Mouse (Mus musculus) testis, adult 2 months (tissue): ENCODE data around the gene Taar9. TPM values are rescaled to one million over a fixed set of nuclear protein-coding genes. Genes with fewer than 3 reads are reported as not detected.
"Not testable (repeated sequence)": the region's sequence is repeated elsewhere in the genome, so short reads cannot be mapped to it uniquely, and the experiment has no call there.

Experiments used
- H3K27ac ChIP-seq: fragments of 200-500 bp; 2 replicates; pipeline ENCODE4 v1.5.1; 2012; ENCODE audit warnings: low read depth, low read length; ENCODE audit not compliant: control insufficient read depth, insufficient read depth
- H3K27me3 ChIP-seq: fragments of 200-500 bp; 2 replicates; pipeline ENCODE4 v1.6.1; 2012; ENCODE audit warnings: mild to moderate bottlenecking, low read length, moderate library complexity; ENCODE audit not compliant: control insufficient read depth, insufficient read depth
- H3K36me3 ChIP-seq: fragments of 200-500 bp; 2 replicates; pipeline ENCODE4 v1.6.1; 2012; ENCODE audit warnings: mild to moderate bottlenecking, low read length; ENCODE audit not compliant: control insufficient read depth, insufficient read depth
- H3K4me1 ChIP-seq: fragments of 200-500 bp; 2 replicates; pipeline ENCODE4 v1.6.1; 2012; ENCODE audit warnings: low read length; ENCODE audit not compliant: control insufficient read depth, insufficient read depth
- H3K4me3 ChIP-seq: fragments of 200-500 bp; 2 replicates; pipeline ENCODE4 v1.5.1; 2012; ENCODE audit warnings: low read depth, mild to moderate bottlenecking, low read length, moderate library complexity, mixed read lengths; ENCODE audit not compliant: control insufficient read depth
- CTCF ChIP-seq: fragments of 200-500 bp; IDR thresholded peaks from 2 replicates; pipeline ENCODE4 v1.5.1; 2012; ENCODE audit warnings: low read depth, mild to moderate bottlenecking, inconsistent platforms, low read length, moderate library complexity; ENCODE audit not compliant: control insufficient read depth, insufficient read depth, insufficient replicate concordance
- POLR2A ChIP-seq: fragments of 200-500 bp; IDR thresholded peaks from 2 replicates; pipeline ENCODE4 v1.6.1; 2012; ENCODE audit warnings: low read depth, mild to moderate bottlenecking, inconsistent platforms, low read length, moderate library complexity; ENCODE audit not compliant: control insufficient read depth
- polyA plus RNA-seq: library from polyadenylated mRNA; depleted of rRNA; stranded (reverse); fragments of >200 nt; gene quantifications from 2 replicates; pipeline ENCODE4 v1.2.3, GENCODE M21; 2012

Gene Taar9
- polyA plus RNA-seq, 1 experiment: not detected

- Histone ChIP-seq H3K27me3 (no peaks in the 10 kb centered on the region), H3K4me3 (no peak overlapping the region), H3K36me3 (no peaks in the 10 kb centered on the region), H3K4me1 (no peaks in the 10 kb centered on the region), H3K27ac (no peak overlapping the region)
- no peak for TF ChIP-seq CTCF
Measured at GRCm38 (mm10) chr10:24133132-24133531, 23.8 kb upstream of the Taar9 start.

GRCm38 (mm10) chr10:24132273-24132672 is 22.9 kb upstream of the Taar9 start:
- no peak for TF ChIP-seq POLR2A
- no peak for TF ChIP-seq CTCF
- Histone ChIP-seq H3K27me3 (no peaks in the 10 kb centered on the region), H3K36me3 (no peaks in the 10 kb centered on the region), H3K4me3 (no peak overlapping the region), H3K4me1 (no peaks in the 10 kb centered on the region), H3K27ac (peak overlapping the region; percentile 57; the same call in 1 of the 2 replicates)

GRCm38 (mm10) chr10:24131451-24132262 is 22.3 kb upstream of the Taar9 start:
- TF ChIP-seq CTCF (peak; percentile 12; the same call in 1 of the 2 replicates), POLR2A (no peak)
- no peaks in the 10 kb centered on the region for H3K36me3 ChIP-seq
- H3K27me3 ChIP-seq: no peaks in the 10 kb centered on the region
- H3K4me1 ChIP-seq: no peaks in the 10 kb centered on the region
- H3K4me3 ChIP-seq: no peak overlapping the region
- H3K27ac ChIP-seq: no peak overlapping the region

DNA sequence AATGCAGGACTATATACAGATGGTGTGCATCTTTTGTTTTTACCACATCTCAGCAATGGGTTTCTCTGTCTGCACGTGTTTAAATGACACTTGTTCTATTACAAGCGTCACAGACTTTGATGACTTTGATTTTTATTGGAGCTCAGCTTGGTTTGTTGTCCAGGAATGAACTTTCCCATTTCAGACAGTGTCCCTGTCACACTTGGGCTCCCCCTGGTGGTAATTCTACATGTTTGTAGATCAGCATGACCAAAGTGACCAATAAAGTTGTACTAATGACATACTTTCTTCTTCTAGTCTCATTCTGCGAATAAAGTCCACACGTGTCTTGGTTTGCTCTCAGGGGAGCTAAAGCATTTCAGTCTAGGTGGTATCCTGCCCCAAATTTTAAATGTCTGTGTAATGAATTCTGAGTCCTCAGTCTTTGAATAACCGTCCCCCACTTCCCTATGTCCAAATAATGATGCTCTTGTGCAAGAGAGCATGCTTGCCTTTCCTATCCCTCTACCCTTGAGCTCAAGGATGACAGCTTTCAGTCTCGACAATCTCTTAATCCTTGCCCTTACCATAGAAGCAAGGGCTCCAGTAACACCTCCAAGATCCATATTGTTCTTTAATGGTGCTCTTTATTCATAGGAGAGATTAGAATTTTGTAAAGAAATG is 1.9 kb upstream of the Taar9 start:
- Histone ChIP-seq H3K4me3 (no peak overlapping the region), H3K27me3 (no peaks in the 10 kb centered on the region), H3K4me1 (peaks cover 3% of the 10 kb centered on the region; the same call in 1 of the 2 replicates), H3K36me3 (no peaks in the 10 kb centered on the region), H3K27ac (no peak overlapping the region)
- TF ChIP-seq POLR2A (no peak), CTCF (no peak)

- Histone ChIP-seq H3K4me1 (peaks cover 3% of the 10 kb centered on the region; the same call in 1 of the 2 replicates), H3K4me3 (no peak overlapping the region), H3K27me3 (no peaks in the 10 kb centered on the region), H3K36me3 (no peaks in the 10 kb centered on the region), H3K27ac (no peak overlapping the region)
- TF ChIP-seq CTCF (no peak), POLR2A (no peak)
Measured at GRCm38 (mm10) chr10:24108236-24108635, 1.1 kb downstream of the Taar9 start.

DNA sequence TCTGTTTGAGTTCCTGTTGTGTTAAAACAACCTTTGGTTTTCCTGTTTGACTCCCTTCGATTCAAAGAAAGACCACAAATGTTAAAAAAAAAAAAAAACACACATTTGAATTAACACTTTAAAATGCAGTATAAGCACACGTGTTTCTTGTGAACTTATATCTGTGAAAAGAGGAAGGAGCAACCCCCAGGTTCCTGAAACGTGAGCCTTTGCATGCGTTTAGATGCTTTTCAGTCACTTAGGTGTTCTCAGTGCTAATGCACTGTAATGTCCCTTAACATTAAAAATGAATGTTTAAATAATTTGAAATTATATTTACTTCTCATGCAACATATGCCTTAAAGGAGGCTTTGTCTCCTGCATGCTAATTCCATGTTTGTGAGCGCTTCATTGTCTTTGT is 1.6 kb downstream of the Taar9 start:
- Histone ChIP-seq H3K4me1 (peaks cover 3% of the 10 kb centered on the region; the same call in 1 of the 2 replicates), H3K27ac (no peak overlapping the region), H3K36me3 (no peaks in the 10 kb centered on the region), H3K4me3 (no peak overlapping the region), H3K27me3 (no peaks in the 10 kb centered on the region)
- TF ChIP-seq CTCF (no peak), POLR2A (no peak)

GRCm38 (mm10) chr10:24103299-24103698 is 6.0 kb downstream of the Taar9 start:
- H3K27me3 ChIP-seq, H3K4me1 ChIP-seq, H3K4me3 ChIP-seq, H3K27ac ChIP-seq, H3K36me3 ChIP-seq: not testable (repeated sequence)

DNA sequence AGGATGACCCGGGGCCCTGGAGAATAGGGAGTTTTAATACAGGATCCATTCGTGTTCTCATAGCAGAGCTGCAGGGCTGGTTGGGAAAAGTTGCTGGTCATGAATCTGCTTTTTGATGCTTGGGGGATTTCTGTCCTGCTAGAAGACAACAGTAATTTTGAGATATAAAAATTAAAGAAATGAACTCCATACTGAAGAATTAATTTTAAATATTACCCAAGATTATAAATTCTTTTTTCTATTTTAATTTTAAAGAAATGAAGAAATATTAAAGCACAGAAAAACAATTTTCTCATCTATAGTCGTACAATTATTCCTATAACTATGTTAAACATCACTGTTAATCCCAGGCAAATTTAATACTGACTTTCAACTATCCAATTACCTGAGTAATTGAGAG is 7.5 kb downstream of the Taar9 start, which contains the start of gene Taar8c:
Gene Taar8c, minus strand, starts transcription at position 101 of the 400 bp plus-strand sequence.
- H3K27ac ChIP-seq, H3K4me3 ChIP-seq, H3K27me3 ChIP-seq, H3K36me3 ChIP-seq, H3K4me1 ChIP-seq: not testable (repeated sequence)

GRCm38 (mm10) chr10:24097010-24097409 is 12.3 kb downstream of the Taar9 start:
- not testable (repeated sequence) for H3K27ac ChIP-seq

More at GRCm38 (mm10) chr10:24097010-24097409, 12.3 kb downstream of the Taar9 start:
- H3K27me3 ChIP-seq, H3K4me3 ChIP-seq, H3K4me1 ChIP-seq, H3K36me3 ChIP-seq: not testable (repeated sequence)
